Mouse (Mus musculus): ENCODE measurements around the gene Olfr1402.

GRCm38 (mm10) chr3:97421920-97422319 is at the start of gene Olfr1402:
- no peak for TF ChIP-seq GATA1 (IDR thresholded peaks at IDR 0.05; ENCODE audit: borderline replicate concordance, low read length)
- no peak for TF ChIP-seq FLI1 (IDR thresholded peaks at IDR 0.05; ENCODE audit: low read length)

All from megakaryocyte, embryonic 14.5 days (primary cell).